Comparison of ENCODE assay signal across 8 mouse cellular contexts in genomic region chr7:13033451-13034147, GRCm38 (mm10). TPM values are rescaled to one million over a fixed set of nuclear protein-coding genes. Genes with fewer than 3 reads are reported as not detected.
DNase-seq lines count a peak whose midpoint lies in the region; ATAC-seq and TF ChIP-seq lines count a peak whose summit lies in the region.

No protein-coding gene starts in this region.

- TF ChIP-seq POLR2A in spleen, adult 2 months (IDR thresholded peaks at IDR 0.05; ENCODE audit: low read depth, low read length) = no peak
- TF ChIP-seq POLR2A in limb, embryonic 14.5 days (IDR thresholded peaks at IDR 0.05; ENCODE audit: borderline replicate concordance, extremely low read depth, insufficient read depth, insufficient read length) = no peak

- peak overlapping the region; percentile 84 for H3K4me3 ChIP-seq in spleen, adult 2 months (ENCODE audit: extremely low read depth, insufficient read depth, insufficient read length)
- H3K4me3 ChIP-seq in limb, embryonic 14.5 days (replicated peaks; ENCODE audit: low read length) = peak overlapping the region; percentile 59
- H3K4me3 ChIP-seq in stomach, embryonic 16.5 days (replicated peaks; ENCODE audit: low read length) = peak overlapping the region; percentile 71

- H3K9ac ChIP-seq in limb, embryonic 14.5 days (ENCODE audit: low read depth, low read length, severe bottlenecking) = peak overlapping the region; percentile 80
- peak overlapping the region; percentile 87 for H3K9ac ChIP-seq in stomach, embryonic 16.5 days (ENCODE audit: low read length)

- H3K9me3 ChIP-seq in limb, embryonic 14.5 days (ENCODE audit: control insufficient read depth, low read length) = no peaks in the 10 kb centered on the region
- H3K9me3 ChIP-seq in stomach, embryonic 16.5 days (replicated peaks; ENCODE audit: control insufficient read depth, low read length) = no peaks in the 10 kb centered on the region

- peaks cover 36% of the 10 kb centered on the region for H3K36me3 ChIP-seq in spleen, adult 2 months (ENCODE audit: control insufficient read depth, insufficient read depth, low read length)
- peaks cover 70% of the 10 kb centered on the region for H3K36me3 ChIP-seq in limb, embryonic 14.5 days (ENCODE audit: control insufficient read depth, insufficient read depth, low read length)
- H3K36me3 ChIP-seq in stomach, embryonic 16.5 days (ENCODE audit: control insufficient read depth, insufficient read depth, low read length) = peaks cover 37% of the 10 kb centered on the region

- peak overlapping the region; percentile 92 for H3K4me2 ChIP-seq in limb, embryonic 14.5 days (replicated peaks; ENCODE audit: low read depth, low read length, severe bottlenecking)
- peak overlapping the region; percentile 87 for H3K4me2 ChIP-seq in stomach, embryonic 16.5 days (ENCODE audit: low read depth, low read length)

- 44% methylated on average over 13 of the region's 13 CpGs for WGBS in spleen, adult 2 months
- WGBS in limb, embryonic 14.5 days = 47% methylated on average over 13 of the region's 13 CpGs
- WGBS in stomach, embryonic 16.5 days = 38% methylated on average over 13 of the region's 13 CpGs

- H3K27ac ChIP-seq in spleen, adult 2 months (ENCODE audit: insufficient read depth, low read length) = peak overlapping the region; percentile 91
- peak overlapping the region; percentile 87 for H3K27ac ChIP-seq in limb, embryonic 14.5 days (replicated peaks; ENCODE audit: low read depth, low read length)
- peak overlapping the region; percentile 93 for H3K27ac ChIP-seq in stomach, embryonic 16.5 days (ENCODE audit: low read length)

- H3K4me1 ChIP-seq in spleen, adult 2 months (ENCODE audit: control insufficient read depth, insufficient read depth, insufficient read length) = peaks cover 10% of the 10 kb centered on the region; the same call in 1 of the 2 replicates
- peaks cover 15% of the 10 kb centered on the region for H3K4me1 ChIP-seq in limb, embryonic 14.5 days (ENCODE audit: control insufficient read depth, insufficient read depth, low read length)
- peaks cover 29% of the 10 kb centered on the region for H3K4me1 ChIP-seq in stomach, embryonic 16.5 days (ENCODE audit: control insufficient read depth, insufficient read depth, low read length)

- no peak for ATAC-seq in limb, embryonic 14.5 days (ENCODE audit: low FRiP score, low read depth)
- no peak for ATAC-seq in stomach, embryonic 16.5 days (ENCODE audit: insufficient read depth, low FRiP score)
- ATAC-seq in megakaryocyte progenitor cell, adult 5-6 weeks (replicated peaks; ENCODE audit: poor library complexity) = no peak

- no peaks in the 10 kb centered on the region for H3K27me3 ChIP-seq in spleen, adult 2 months (ENCODE audit: control insufficient read depth, insufficient read depth, low read length)
- no peaks in the 10 kb centered on the region for H3K27me3 ChIP-seq in limb, embryonic 14.5 days (ENCODE audit: control insufficient read depth, insufficient read depth, low read length)
- no peaks in the 10 kb centered on the region for H3K27me3 ChIP-seq in stomach, embryonic 16.5 days (ENCODE audit: control insufficient read depth, insufficient read depth, low read length)

- DNase-seq in cerebellum, adult 8-10 months = peak; percentile 28
- DNase-seq in cerebellum, postnatal 36 days = no peak
- no peak for DNase-seq in spleen, adult 2 months (ENCODE audit: low read depth in 1 of 2, low spot score in 2 of 2)
- DNase-seq in spleen, adult 12 weeks (ENCODE audit: low spot score) = no peak
- no peak for DNase-seq in limb, embryonic 14.5 days (ENCODE audit: low spot score)
- no peak for DNase-seq in layer of hippocampus, adult 9-10 months (ENCODE audit: low spot score)

- no peak for TF ChIP-seq CTCF in spleen, adult 2 months (IDR thresholded peaks at IDR 0.05; ENCODE audit: extremely low read depth, insufficient read depth, insufficient read length, insufficient replicate concordance)

RNA-seq across cellular contexts. Expression of gene Chmp2a, which starts 1.0 kb away (rescaled TPM):
- 40.2 and 41.1 TPM in 2 replicates for polyA plus RNA-seq in spleen, adult 2 months (2012; rRNA removed)
- polyA plus RNA-seq in limb, embryonic 14.5 days (2012; rRNA removed) = 97.3 and 151 TPM in 2 replicates
- 164 TPM in 2 replicates for polyA plus RNA-seq in limb, embryonic 14.5 days (2014; fragmentation: Nextera tagmentation; extraction: Ambion mirVana)
- polyA plus RNA-seq in stomach, embryonic 16.5 days (2015; fragmentation: Nextera tagmentation; extraction: Ambion mirVana) = 189 and 190 TPM in 2 replicates
- 145 and 150 TPM in 2 replicates for total RNA-seq in megakaryocyte progenitor cell, adult 5-6 weeks (2015)
- 168 and 203 TPM in 2 replicates for total RNA-seq in megakaryocyte progenitor cell, adult 5-6 weeks (2017)

RNA-seq across cellular contexts. Expression of gene Ube2m, which starts 4.5 kb away (rescaled TPM):
- 62.7 and 90.8 TPM in 2 replicates for polyA plus RNA-seq in spleen, adult 2 months (2012; rRNA removed)
- polyA plus RNA-seq in limb, embryonic 14.5 days (2012; rRNA removed) = 294 and 308 TPM in 2 replicates
- 159 and 165 TPM in 2 replicates for polyA plus RNA-seq in limb, embryonic 14.5 days (2014; fragmentation: Nextera tagmentation; extraction: Ambion mirVana)
- 21.4 and 22.1 TPM in 2 replicates for polyA plus RNA-seq in stomach, embryonic 16.5 days (2015; fragmentation: Nextera tagmentation; extraction: Ambion mirVana)
- total RNA-seq in megakaryocyte progenitor cell, adult 5-6 weeks (2015) = 150 and 160 TPM in 2 replicates
- total RNA-seq in megakaryocyte progenitor cell, adult 5-6 weeks (2017) = 123 and 179 TPM in 2 replicates

RNA-seq across cellular contexts. Expression of gene Mzf1, which starts 21.0 kb away (rescaled TPM):
- polyA plus RNA-seq in spleen, adult 2 months (2012; rRNA removed) = 0.76 and 1.1 TPM in 2 replicates
- polyA plus RNA-seq in limb, embryonic 14.5 days (2012; rRNA removed) = 5.3 and 7.1 TPM in 2 replicates
- 1.9 and 2.5 TPM in 2 replicates for polyA plus RNA-seq in limb, embryonic 14.5 days (2014; fragmentation: Nextera tagmentation; extraction: Ambion mirVana)
- polyA plus RNA-seq in stomach, embryonic 16.5 days (2015; fragmentation: Nextera tagmentation; extraction: Ambion mirVana) = 2.5 and 2.7 TPM in 2 replicates
- 0.37 and 1.1 TPM in 2 replicates for total RNA-seq in megakaryocyte progenitor cell, adult 5-6 weeks (2015)
- 0.25 and 1.1 TPM in 2 replicates for total RNA-seq in megakaryocyte progenitor cell, adult 5-6 weeks (2017)

RNA-seq across cellular contexts. Expression of gene Zbtb45, which starts 23.8 kb away (rescaled TPM):
- 24.5 and 34.5 TPM in 2 replicates for polyA plus RNA-seq in spleen, adult 2 months (2012; rRNA removed)
- 29.3 and 46.7 TPM in 2 replicates for polyA plus RNA-seq in limb, embryonic 14.5 days (2012; rRNA removed)
- polyA plus RNA-seq in limb, embryonic 14.5 days (2014; fragmentation: Nextera tagmentation; extraction: Ambion mirVana) = 25.5 and 25.8 TPM in 2 replicates
- polyA plus RNA-seq in stomach, embryonic 16.5 days (2015; fragmentation: Nextera tagmentation; extraction: Ambion mirVana) = 18.4 and 20.2 TPM in 2 replicates
- 11.4 and 13.8 TPM in 2 replicates for total RNA-seq in megakaryocyte progenitor cell, adult 5-6 weeks (2015)
- 7.8 and 9.8 TPM in 2 replicates for total RNA-seq in megakaryocyte progenitor cell, adult 5-6 weeks (2017)

RNA-seq across cellular contexts. Expression of gene Trim28, which starts 34.7 kb away (rescaled TPM):
- 272 TPM in 2 replicates for polyA plus RNA-seq in spleen, adult 2 months (2012; rRNA removed)
- polyA plus RNA-seq in limb, embryonic 14.5 days (2012; rRNA removed) = 610 and 816 TPM in 2 replicates
- 408 and 456 TPM in 2 replicates for polyA plus RNA-seq in limb, embryonic 14.5 days (2014; fragmentation: Nextera tagmentation; extraction: Ambion mirVana)
- 122 and 130 TPM in 2 replicates for polyA plus RNA-seq in stomach, embryonic 16.5 days (2015; fragmentation: Nextera tagmentation; extraction: Ambion mirVana)
- 389 and 409 TPM in 2 replicates for total RNA-seq in megakaryocyte progenitor cell, adult 5-6 weeks (2015)
- 506 and 507 TPM in 2 replicates for total RNA-seq in megakaryocyte progenitor cell, adult 5-6 weeks (2017)
